Mouse (Mus musculus) myocyte (in vitro differentiated cells): Measurements from ENCODE around the gene Ccdc146. TPM values are rescaled to one million over a fixed set of nuclear protein-coding genes. Genes with fewer than 3 reads are reported as not detected.

Experiments
- H3K27me3 ChIP-seq: one replicate; pipeline ENCODE4 v1.6.1; 2011; ENCODE audit not compliant: control insufficient read depth, insufficient read depth, insufficient read length
- H3K36me3 ChIP-seq: one replicate; pipeline ENCODE4 v1.6.1; 2011; ENCODE audit not compliant: control insufficient read depth, insufficient read depth
- H3K4me2 ChIP-seq: one replicate; pipeline ENCODE4 v1.6.1; 2011; ENCODE audit warnings: low read depth, control low read depth
- H3K4me3 ChIP-seq: one replicate; pipeline ENCODE4 v1.5.1; 2011; ENCODE audit warnings: mild to moderate bottlenecking, control low read depth, moderate library complexity
- H3K79me2 ChIP-seq: one replicate; pipeline ENCODE4 v1.6.1; 2011; ENCODE audit not compliant: control insufficient read depth, insufficient read depth
- H3ac ChIP-seq: one replicate; pipeline ENCODE4 v1.6.1; 2011; ENCODE audit not compliant: control insufficient read depth, insufficient read length
- CEBPB ChIP-seq: IDR thresholded peaks from 2 replicates; pipeline ENCODE4 v1.6.1; 2011; ENCODE audit warnings: mild to moderate bottlenecking, moderate library complexity; ENCODE audit not compliant: poor library complexity, insufficient read depth, severe bottlenecking
- E2F4 ChIP-seq: IDR thresholded peaks from one replicate; pipeline ENCODE4 v1.6.1; 2011; ENCODE audit warnings: mild to moderate bottlenecking, control low read depth, moderate library complexity; ENCODE audit not compliant: insufficient read depth
- MAX ChIP-seq: IDR thresholded peaks from one replicate; pipeline ENCODE4 v1.6.1; 2011; ENCODE audit warnings: low read depth, mild to moderate bottlenecking, control low read depth
- MYOD1 ChIP-seq, 3 experiments: IDR thresholded peaks; one replicate each; pipeline ENCODE4 v1.6.1; 2011; ENCODE audit warnings: control low read depth in 2 of 3, low read depth in 2 of 3, mild to moderate bottlenecking in 2 of 3, moderate library complexity in 1 of 3; ENCODE audit not compliant: insufficient read length in 2 of 3, control insufficient read depth in 1 of 3
- MYOG ChIP-seq, 3 experiments: IDR thresholded peaks; one replicate each; pipeline ENCODE4 v1.6.1; 2011; ENCODE audit warnings: control low read depth in 2 of 3, low read depth in 2 of 3, mild to moderate bottlenecking in 2 of 3; ENCODE audit not compliant: insufficient read length in 2 of 3, control insufficient read depth in 1 of 3, insufficient read depth in 1 of 3
- POLR2A ChIP-seq: IDR thresholded peaks from one replicate; pipeline ENCODE4 v1.6.1; 2011; ENCODE audit warnings: low read depth, mild to moderate bottlenecking, control low read depth, moderate library complexity; ENCODE audit not compliant: insufficient read length
- POLR2AphosphoS2 ChIP-seq: IDR thresholded peaks from one replicate; pipeline ENCODE4 v1.6.1; 2011; ENCODE audit warnings: low read depth, control low read depth; ENCODE audit not compliant: insufficient read length
- REST ChIP-seq: IDR thresholded peaks from one replicate; pipeline ENCODE4 v1.6.1; 2011; ENCODE audit warnings: mild to moderate bottlenecking, control low read depth, moderate library complexity; ENCODE audit not compliant: insufficient read depth, insufficient read length
- SRF ChIP-seq: IDR thresholded peaks from one replicate; pipeline ENCODE4 v1.6.1; 2011; ENCODE audit warnings: low read depth; ENCODE audit not compliant: control insufficient read depth, insufficient read length
- TCF12 ChIP-seq: IDR thresholded peaks from one replicate; pipeline ENCODE4 v1.6.1; 2011; ENCODE audit warnings: mild to moderate bottlenecking, control low read depth; ENCODE audit not compliant: poor library complexity, insufficient read depth, severe bottlenecking
- TCF3 ChIP-seq: IDR thresholded peaks from one replicate; pipeline ENCODE4 v1.6.1; 2011; ENCODE audit warnings: low read depth, control low read depth; ENCODE audit not compliant: insufficient read length
- USF1 ChIP-seq: IDR thresholded peaks from one replicate; pipeline ENCODE4 v1.6.1; 2011; ENCODE audit warnings: low read depth, mild to moderate bottlenecking, control low read depth, moderate library complexity
- polyA plus RNA-seq: library from polyadenylated mRNA; unstranded; fragments of >200 nt; fragmentation: generic; extraction: Trizol; gene quantifications from one replicate; pipeline ENCODE4 v1.2.1, GENCODE M21; 2012; ENCODE audit warnings: missing spikeins

Ccdc146 gene
- polyA plus RNA-seq: not detected

DNA sequence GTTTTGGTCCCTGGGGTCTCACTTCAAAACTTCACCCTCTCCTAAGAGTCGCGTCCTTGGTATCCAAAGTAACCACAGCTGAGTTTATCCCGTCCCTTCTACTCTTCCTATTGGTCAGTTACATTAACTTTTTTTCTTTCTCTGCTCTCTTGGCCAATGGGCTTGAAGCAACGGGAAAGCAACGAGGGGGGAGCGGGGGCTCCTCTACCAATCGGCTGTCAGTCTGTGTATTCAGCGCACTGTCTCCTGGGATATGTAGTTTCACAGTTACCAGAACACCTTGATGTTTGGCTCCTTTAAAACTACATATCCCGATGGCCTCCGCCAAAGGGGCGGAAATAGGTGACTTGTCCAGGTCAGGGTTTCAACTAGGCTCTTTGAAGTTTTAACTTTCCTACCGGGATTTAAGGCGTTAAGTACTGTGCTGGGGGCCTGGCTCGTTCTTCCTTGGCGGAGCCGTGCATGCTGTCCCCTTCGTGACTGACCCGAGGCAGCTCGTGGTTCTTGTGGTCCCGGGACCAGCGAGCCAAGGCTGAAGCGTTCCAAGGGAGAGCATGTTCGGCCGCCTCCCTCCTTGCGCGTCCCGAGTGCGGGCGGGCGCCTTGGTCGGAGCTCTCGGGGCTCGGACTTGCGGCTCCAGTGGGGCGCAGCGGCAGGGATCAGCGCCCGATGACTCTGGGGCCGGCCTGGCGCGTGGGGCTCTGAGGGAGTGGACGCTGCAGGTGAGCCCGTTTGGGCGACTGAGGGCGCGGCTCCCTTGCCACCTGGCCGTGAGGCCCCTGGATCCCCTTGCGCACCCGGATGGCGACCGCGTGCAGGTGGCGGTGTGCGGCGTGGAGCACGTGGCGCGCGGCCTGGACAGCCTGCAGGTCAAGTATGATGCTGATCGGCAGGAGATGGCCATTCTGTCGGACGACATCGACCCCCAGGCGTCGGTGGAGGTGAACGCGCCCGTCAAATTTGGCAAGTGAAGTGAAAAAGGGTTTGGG is at the start of gene Ccdc146, which contains the start of gene Fam185a:
Gene Ccdc146 (minus strand): TSS at position 64 of the 989 bp plus-strand sequence.
Gene Fam185a (plus strand): TSS at position 345 of the 989 bp plus-strand sequence.
- peak within 1 kb of the TSS; percentile 89 for H3K4me2 ChIP-seq
- H3ac ChIP-seq: peak within 1 kb of the TSS; percentile 52
- peaks cover 4% of the 10 kb centered on the region for H3K79me2 ChIP-seq
- H3K27me3 ChIP-seq: no peaks in the 10 kb centered on the region
- TF ChIP-seq POLR2AphosphoS2: no peak
- TF ChIP-seq MYOD1 (IDR thresholded peaks at IDR 0.05; ENCODE audit: control insufficient read depth in 1 of 3, insufficient read length in 2 of 3, low read depth in 2 of 3): peak in 1 of 3 experiments; percentile 7
- no peak for TF ChIP-seq POLR2A
- H3K4me3 ChIP-seq: peak within 1 kb of the TSS; percentile 56
- H3K36me3 ChIP-seq: no peaks in the 10 kb centered on the region

GRCm38 (mm10) chr5:21468100-21468499 is 43.6 kb upstream of the Ccdc146 start:
- H3K79me2 ChIP-seq: no peaks in the 10 kb centered on the region
- H3K4me2 ChIP-seq: no peak overlapping the region
- H3K4me3 ChIP-seq: no peak overlapping the region
- H3K36me3 ChIP-seq: no peaks in the 10 kb centered on the region
- H3ac ChIP-seq: no peak overlapping the region
- no peak for TF ChIP-seq SRF
- no peak for TF ChIP-seq POLR2AphosphoS2
- H3K27me3 ChIP-seq: no peaks in the 10 kb centered on the region

DNA sequence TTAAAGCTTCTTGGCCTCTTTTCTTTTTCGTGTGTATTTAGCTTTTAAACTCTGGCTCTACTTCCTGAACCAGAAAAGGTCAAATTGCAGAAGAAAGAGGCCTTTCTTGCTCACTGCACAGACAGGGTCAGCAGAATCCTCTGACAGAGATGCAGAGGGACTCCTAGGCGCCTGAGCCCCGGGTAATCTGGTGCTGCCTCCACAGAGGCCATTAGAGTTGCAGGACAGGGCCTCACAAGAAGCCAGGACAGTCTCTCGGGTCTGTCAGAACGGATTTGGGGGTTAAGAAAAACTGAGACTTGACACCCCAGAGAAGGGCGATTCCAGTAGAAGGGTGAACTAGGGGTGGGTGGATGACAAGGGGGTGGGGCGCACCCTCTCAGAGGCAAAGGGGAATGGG is 42.9 kb upstream of the Ccdc146 start:
- no peak overlapping the region for H3ac ChIP-seq
- H3K4me3 ChIP-seq: no peak overlapping the region
- no peaks in the 10 kb centered on the region for H3K79me2 ChIP-seq
- H3K36me3 ChIP-seq: no peaks in the 10 kb centered on the region
- no peaks in the 10 kb centered on the region for H3K27me3 ChIP-seq
- no peak overlapping the region for H3K4me2 ChIP-seq
- TF ChIP-seq POLR2A (no peak), TCF12 (no peak), TCF3 (no peak), MYOD1 (IDR thresholded peaks at IDR 0.05; ENCODE audit: control insufficient read depth in 1 of 3, insufficient read length in 2 of 3, low read depth in 2 of 3) (no peak), REST (no peak), SRF (no peak), MAX (no peak), POLR2AphosphoS2 (no peak), MYOG (IDR thresholded peaks at IDR 0.05; ENCODE audit: control insufficient read depth in 1 of 3, insufficient read depth in 1 of 3, insufficient read length in 2 of 3, low read depth in 2 of 3) (no peak), USF1 (no peak), CEBPB (no peak), E2F4 (no peak)

DNA sequence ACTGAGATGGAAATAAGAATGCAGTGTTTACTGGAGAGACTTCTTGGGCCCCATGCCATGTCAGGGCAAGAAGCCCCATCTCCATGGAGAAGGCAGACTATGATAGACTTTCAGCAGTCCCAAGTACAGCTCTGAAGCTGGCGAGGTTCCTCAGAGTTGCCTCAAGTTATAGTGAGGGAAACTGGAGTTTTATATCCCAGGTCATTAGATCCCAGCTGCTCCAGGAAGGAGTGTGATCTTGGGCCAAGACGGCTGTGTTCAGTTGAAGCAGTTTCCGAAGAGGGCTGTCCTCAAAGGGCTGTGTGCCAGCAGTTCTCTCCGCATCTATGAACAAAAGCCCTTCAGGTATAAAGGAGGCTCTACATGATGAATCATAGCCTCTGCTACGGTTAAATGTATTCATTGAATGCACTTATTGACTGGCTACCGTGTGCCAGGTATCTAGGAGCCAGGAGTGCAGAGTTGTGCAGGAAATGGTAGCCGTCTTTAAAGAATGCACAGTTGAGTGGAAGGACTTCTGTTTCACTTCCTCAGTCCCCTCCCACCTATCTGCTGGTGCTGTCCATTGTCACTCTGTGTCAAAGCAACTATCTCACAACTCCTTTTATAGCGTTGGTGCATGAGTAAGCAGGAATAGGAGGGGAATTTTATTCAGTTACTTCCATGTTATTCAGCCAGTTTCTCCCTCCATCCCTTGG is 16.5 kb upstream of the Ccdc146 start:
- TF ChIP-seq CEBPB (no peak), SRF (no peak), POLR2A (no peak), TCF3 (no peak), MAX (no peak), POLR2AphosphoS2 (no peak), E2F4 (no peak), MYOD1 (IDR thresholded peaks at IDR 0.05; ENCODE audit: control insufficient read depth in 1 of 3, insufficient read length in 2 of 3, low read depth in 2 of 3) (no peak), MYOG (IDR thresholded peaks at IDR 0.05; ENCODE audit: control insufficient read depth in 1 of 3, insufficient read depth in 1 of 3, insufficient read length in 2 of 3, low read depth in 2 of 3) (no peak), USF1 (no peak), REST (no peak), TCF12 (no peak)
- no peak overlapping the region for H3K4me2 ChIP-seq
- no peaks in the 10 kb centered on the region for H3K27me3 ChIP-seq
- no peak overlapping the region for H3ac ChIP-seq
- H3K79me2 ChIP-seq: no peaks in the 10 kb centered on the region
- no peaks in the 10 kb centered on the region for H3K36me3 ChIP-seq
- no peak overlapping the region for H3K4me3 ChIP-seq

- H3K4me2 ChIP-seq: no peak overlapping the region
- no peaks in the 10 kb centered on the region for H3K79me2 ChIP-seq
- TF ChIP-seq REST: no peak
- TF ChIP-seq POLR2A: no peak
- no peak for TF ChIP-seq TCF12
- TF ChIP-seq POLR2AphosphoS2: no peak
- no peak for TF ChIP-seq USF1
- TF ChIP-seq MYOG (IDR thresholded peaks at IDR 0.05; ENCODE audit: control insufficient read depth in 1 of 3, insufficient read depth in 1 of 3, insufficient read length in 2 of 3, low read depth in 2 of 3): no peak
- TF ChIP-seq SRF: no peak
- TF ChIP-seq MAX: no peak
- TF ChIP-seq CEBPB: no peak
- no peaks in the 10 kb centered on the region for H3K27me3 ChIP-seq
- H3ac ChIP-seq: no peak overlapping the region
- H3K36me3 ChIP-seq: no peaks in the 10 kb centered on the region
- no peak overlapping the region for H3K4me3 ChIP-seq
Observed at GRCm38 (mm10) chr5:21439446-21440110, 15.1 kb upstream of the Ccdc146 start.
